Mouse (Mus musculus) urinary bladder, adult 18-20 months (tissue): Measurements from ENCODE around the gene Dpp6.

Experiments
- DNase-seq, 2 experiments: peaks; one replicate each; pipeline ENCODE4 v3.0.0; 2022; ENCODE audit warnings: low spot score in 2 of 2, mixed read lengths in 2 of 2

The Dpp6 gene

GRCm38 (mm10) chr5:27744944-27745343 is 927.9 kb downstream of the Dpp6 start:
- no peak for DNase-seq

- DNase-seq = no peak
These were observed 948.8 kb downstream of the Dpp6 start for GRCm38 (mm10) chr5:27765780-27766179.

GRCm38 (mm10) chr5:27767948-27768347 is 950.9 kb downstream of the Dpp6 start:
- DNase-seq = no peak
